Mouse (Mus musculus): Measurements from ENCODE around the gene Cdc42bpb.

DNA sequence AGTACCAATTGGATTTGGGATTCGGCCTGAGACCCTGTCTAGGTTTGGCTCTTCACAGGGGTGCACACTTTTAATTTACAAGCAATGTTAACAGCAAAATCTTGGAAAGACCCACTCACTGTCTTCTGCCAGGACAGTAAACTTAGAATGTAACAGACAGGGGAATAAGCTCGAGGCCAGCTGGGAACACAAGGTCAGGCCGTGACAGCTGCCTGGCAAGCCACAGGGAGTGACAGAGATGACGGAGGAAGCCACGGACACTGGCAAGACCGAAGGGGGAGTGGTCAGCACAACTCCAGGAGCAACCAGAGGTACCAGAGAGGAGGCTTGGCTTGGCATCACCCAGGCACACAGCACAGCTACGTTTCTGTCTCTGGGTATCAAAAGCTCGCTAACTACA lies 70.7 kb downstream of the Cdc42bpb start:
- TF ChIP-seq POLR2A (IDR thresholded peaks at IDR 0.05; ENCODE audit: control insufficient read depth, extremely low read depth, insufficient read depth, low read length, poor library complexity) (no peak), CTCF (IDR thresholded peaks at IDR 0.05; ENCODE audit: borderline replicate concordance, control insufficient read depth, extremely low read depth, insufficient read depth, low read length, poor library complexity) (no peak)

Measured in thymus, adult 2 months (tissue).